Mouse (Mus musculus): ENCODE measurements around the gene Pcdh7.

GRCm38 (mm10) chr5:57864254-57864653 is 146.5 kb downstream of the Pcdh7 start:
- TF ChIP-seq POLR2A (IDR thresholded peaks at IDR 0.05; ENCODE audit: low read depth, low read length) (no peak), CTCF (IDR thresholded peaks at IDR 0.05; ENCODE audit: extremely low read depth, insufficient read length, insufficient replicate concordance, low read depth, low read length) (no peak)

Measured in small intestine, adult 2 months (tissue).